Mouse (Mus musculus) neural tube, embryonic 14.5 days (tissue): Measurements from ENCODE around the gene Gpr18. TPM values are rescaled to one million over a fixed set of nuclear protein-coding genes. Genes with fewer than 3 reads are reported as not detected.

Experiments
- ATAC-seq: fragments of 200-750 bp; cut with Nextera tagmentation; 2 replicates; pipeline ENCODE4 v1.8.0; 2017; ENCODE audit warnings: low read depth, mild to moderate bottlenecking, moderate TSS enrichment, moderate library complexity
- H3K27ac ChIP-seq: fragments of 300-500 bp; sonication (generic); 2 replicates; pipeline ENCODE4 v1.5.1; 2014; ENCODE audit warnings: low read depth, mild to moderate bottlenecking, control low read depth, low read length, moderate library complexity, mixed read lengths
- H3K27me3 ChIP-seq: fragments of 300-500 bp; sonication (generic); 2 replicates; pipeline ENCODE4 v1.6.1; 2014; ENCODE audit warnings: low read length; ENCODE audit not compliant: control insufficient read depth, insufficient read depth
- H3K36me3 ChIP-seq: fragments of 300-500 bp; sonication (generic); 2 replicates; pipeline ENCODE4 v1.6.1; 2014; ENCODE audit warnings: low read length, mixed read lengths; ENCODE audit not compliant: control insufficient read depth, insufficient read depth
- H3K4me1 ChIP-seq: fragments of 300-500 bp; sonication (generic); 2 replicates; pipeline ENCODE4 v1.6.1; 2014; ENCODE audit warnings: low read length; ENCODE audit not compliant: control insufficient read depth, insufficient read depth
- H3K4me2 ChIP-seq: fragments of 300-500 bp; sonication (generic); 2 replicates; pipeline ENCODE4 v1.6.1; 2014; ENCODE audit warnings: mild to moderate bottlenecking, low read depth, low read length, control low read depth
- H3K4me3 ChIP-seq: fragments of 300-500 bp; sonication (generic); 2 replicates; pipeline ENCODE4 v1.5.1; 2014; ENCODE audit warnings: low read depth, low read length, control low read depth, mixed read lengths
- H3K9ac ChIP-seq: fragments of 300-500 bp; sonication (generic); replicated peaks from 2 replicates; pipeline ENCODE4 v1.6.1; 2014; ENCODE audit warnings: low read depth, mild to moderate bottlenecking, control low read depth, low read length, mixed read lengths
- H3K9me3 ChIP-seq: fragments of 300-500 bp; sonication (generic); 2 replicates; pipeline ENCODE4 v1.6.1; 2016; ENCODE audit warnings: low read length; ENCODE audit not compliant: control insufficient read depth
- WGBS: fragments of 180-500 bp; shearing (Covaris S2); extraction: QIAGEN DNeasy Blood & Tissue Kit; methylation state at CpG from one replicate; pipeline ENCODE4 v1.1.7; 2014; 5-methylcytosine and 5-hydroxymethylcytosine counted together
- polyA plus RNA-seq: library from polyadenylated mRNA; unstranded; fragments of >200 nt; fragmentation: Nextera tagmentation; extraction: Ambion mirVana; gene quantifications from 2 replicates; pipeline ENCODE4 v1.2.1, GENCODE M21; 2014

Gpr18 gene
- 0.54 TPM in 1 of 2 replicates, not detected in the other for polyA plus RNA-seq

DNA sequence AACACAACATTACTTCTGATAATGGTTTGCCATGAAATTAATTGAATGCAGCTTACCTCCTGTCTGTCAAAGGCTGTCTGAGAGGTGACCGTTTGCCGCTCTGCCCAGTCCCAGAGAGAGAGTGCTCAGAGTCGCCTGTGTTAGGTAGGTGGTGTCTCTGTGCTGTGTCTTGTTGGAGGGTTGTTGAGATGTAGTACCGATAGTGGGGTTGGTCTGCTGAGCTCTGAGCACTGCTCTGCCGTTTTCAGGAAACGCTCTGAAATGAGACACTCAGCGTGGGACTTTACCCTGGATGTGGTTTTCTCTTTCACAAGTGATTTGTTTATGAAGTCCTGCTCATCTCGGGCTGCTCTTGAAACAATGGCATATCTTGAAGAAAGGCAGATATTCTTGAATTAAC is at the start of gene Gpr18:
Gene Gpr18 (minus strand): TSS at position 161 of the 400 bp plus-strand sequence.
- no peak for ATAC-seq
- H3K27me3 ChIP-seq: no peaks in the 10 kb centered on the region
- H3K4me3 ChIP-seq: no peak within 1 kb of the TSS
- no peaks in the 10 kb centered on the region for H3K9me3 ChIP-seq
- 86% methylated on average over 8 of the region's 8 CpGs for WGBS
- H3K27ac ChIP-seq: no peak within 1 kb of the TSS
- H3K9ac ChIP-seq: no peak within 1 kb of the TSS
- peaks cover 4% of the 10 kb centered on the region; the same call in 1 of the 2 replicates for H3K36me3 ChIP-seq
- H3K4me2 ChIP-seq: no peak within 1 kb of the TSS
- no peaks in the 10 kb centered on the region for H3K4me1 ChIP-seq

DNA sequence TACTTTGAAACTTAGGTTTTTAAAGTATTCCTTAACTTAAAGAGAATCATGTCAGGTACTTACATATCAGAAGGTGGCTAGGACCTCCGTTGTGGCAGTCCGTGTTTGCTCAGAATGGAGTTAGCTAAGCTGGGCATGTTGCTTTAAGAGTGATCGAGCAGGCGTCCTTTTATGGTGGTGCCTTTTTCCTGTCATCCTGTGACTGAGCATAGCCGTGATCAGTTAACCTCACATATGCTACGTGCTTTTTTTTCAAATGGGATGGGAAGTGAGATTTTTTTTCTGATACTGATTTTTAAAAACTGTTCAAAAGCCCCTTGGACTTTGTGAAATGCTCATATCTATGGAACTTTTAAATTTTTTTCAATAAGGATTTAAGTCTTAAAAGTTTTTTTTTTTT is 49.4 kb upstream of the Gpr18 start, which contains the start of gene Gpr183:
Gene Gpr183 (minus strand): TSS at position 206 of the 400 bp plus-strand sequence.
- Histone ChIP-seq H3K27ac (no peak within 1 kb of the TSS), H3K9me3 (no peaks in the 10 kb centered on the region), H3K4me1 (no peaks in the 10 kb centered on the region), H3K27me3 (no peaks in the 10 kb centered on the region), H3K36me3 (no peaks in the 10 kb centered on the region), H3K9ac (no peak within 1 kb of the TSS), H3K4me3 (no peak within 1 kb of the TSS), H3K4me2 (no peak within 1 kb of the TSS)
- ATAC-seq: no peak
- 52% methylated on average over 6 of the region's 6 CpGs for WGBS

DNA sequence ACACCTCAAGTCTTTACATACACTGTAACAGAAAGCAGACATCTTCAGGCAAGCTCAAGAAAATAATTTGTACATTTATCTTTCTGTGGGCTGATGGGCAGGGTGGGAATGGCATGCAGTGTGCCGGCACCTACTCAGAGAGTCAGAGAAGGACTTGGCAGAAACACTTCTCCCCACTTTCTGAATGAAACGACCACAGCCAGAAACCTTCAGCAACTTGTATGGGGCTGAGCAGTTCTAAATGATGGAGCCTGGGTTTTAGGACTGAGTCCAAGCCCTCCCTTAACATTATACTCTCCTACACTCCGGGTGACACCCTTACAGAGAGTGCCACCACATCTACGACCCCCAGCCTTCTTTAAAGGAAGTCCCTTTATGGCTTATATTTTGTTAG is 48.4 kb upstream of the Gpr18 start:
- no peaks in the 10 kb centered on the region for H3K9me3 ChIP-seq
- H3K27ac ChIP-seq: no peak overlapping the region
- H3K4me3 ChIP-seq: no peak overlapping the region
- no peak for ATAC-seq
- H3K4me1 ChIP-seq: no peaks in the 10 kb centered on the region
- H3K9ac ChIP-seq: no peak overlapping the region
- no peaks in the 10 kb centered on the region for H3K36me3 ChIP-seq
- 60% methylated on average over 4 of the region's 4 CpGs for WGBS
- H3K4me2 ChIP-seq: no peak overlapping the region
- H3K27me3 ChIP-seq: no peaks in the 10 kb centered on the region

DNA sequence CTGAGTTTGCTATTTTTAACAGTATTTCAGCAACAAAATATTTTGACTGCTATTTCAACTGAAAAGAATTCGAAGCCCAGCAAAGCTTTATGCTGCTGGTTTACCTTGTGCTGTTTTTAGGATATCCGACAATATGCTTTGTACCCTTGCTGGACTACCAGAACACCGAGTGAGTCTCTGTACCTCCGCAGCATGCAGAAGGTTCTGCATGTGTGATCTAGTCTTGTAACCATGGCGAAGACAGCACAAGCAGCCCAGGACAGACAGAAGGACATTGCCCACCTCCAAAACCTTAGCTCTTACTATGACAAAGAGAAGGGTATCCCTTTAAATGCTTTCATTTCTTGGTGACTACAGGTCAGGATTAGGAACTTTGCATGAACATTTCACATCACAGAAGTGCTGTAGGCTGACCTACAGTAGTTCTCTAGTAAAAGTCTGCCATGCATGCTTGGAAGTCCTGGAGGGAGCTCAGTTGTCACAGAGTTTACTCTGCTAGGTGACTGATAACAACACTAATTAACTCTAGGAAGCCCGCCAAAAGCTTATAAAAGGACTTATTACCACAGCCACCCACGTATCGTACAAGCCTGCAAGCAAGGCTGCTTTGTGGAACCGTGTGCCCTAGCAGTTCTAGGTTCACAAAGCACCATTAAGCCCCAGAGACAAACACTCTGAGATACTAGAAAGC is 47.8 kb upstream of the Gpr18 start:
- Histone ChIP-seq H3K36me3 (no peaks in the 10 kb centered on the region), H3K9me3 (no peaks in the 10 kb centered on the region), H3K4me3 (no peak overlapping the region), H3K9ac (no peak overlapping the region), H3K4me1 (no peaks in the 10 kb centered on the region), H3K27ac (no peak overlapping the region), H3K4me2 (no peak overlapping the region), H3K27me3 (no peaks in the 10 kb centered on the region)
- no peak for ATAC-seq
- WGBS: 62% methylated on average over 9 of the region's 9 CpGs

GRCm38 (mm10) chr14:121962128-121962890 is 46.7 kb upstream of the Gpr18 start:
- WGBS: 78% methylated on average over 14 of the region's 14 CpGs
- Histone ChIP-seq H3K36me3 (no peaks in the 10 kb centered on the region), H3K9ac (no peak overlapping the region), H3K4me1 (no peaks in the 10 kb centered on the region), H3K27ac (no peak overlapping the region), H3K4me2 (no peak overlapping the region), H3K4me3 (no peak overlapping the region), H3K9me3 (no peaks in the 10 kb centered on the region), H3K27me3 (no peaks in the 10 kb centered on the region)
- no peak for ATAC-seq

- 84% methylated on average over 12 of the region's 12 CpGs for WGBS
- peak; percentile 31; the same call in 1 of the 2 replicates for ATAC-seq
These were observed 46.0 kb upstream of the Gpr18 start for GRCm38 (mm10) chr14:121961496-121962127.

GRCm38 (mm10) chr14:121960997-121961396 is 45.4 kb upstream of the Gpr18 start:
- 74% methylated on average over 6 of the region's 6 CpGs for WGBS
- H3K27ac ChIP-seq: no peak overlapping the region
- no peaks in the 10 kb centered on the region for H3K9me3 ChIP-seq
- H3K9ac ChIP-seq: no peak overlapping the region
- no peaks in the 10 kb centered on the region for H3K36me3 ChIP-seq
- no peaks in the 10 kb centered on the region for H3K4me1 ChIP-seq
- H3K4me3 ChIP-seq: no peak overlapping the region
- H3K4me2 ChIP-seq: no peak overlapping the region
- no peaks in the 10 kb centered on the region for H3K27me3 ChIP-seq
- no peak for ATAC-seq

More at GRCm38 (mm10) chr14:121961496-121962127, 46.0 kb upstream of the Gpr18 start:
- Histone ChIP-seq H3K9me3 (no peaks in the 10 kb centered on the region), H3K27ac (no peak overlapping the region), H3K4me1 (no peaks in the 10 kb centered on the region), H3K4me3 (no peak overlapping the region), H3K27me3 (no peaks in the 10 kb centered on the region), H3K36me3 (no peaks in the 10 kb centered on the region), H3K4me2 (no peak overlapping the region), H3K9ac (no peak overlapping the region)

DNA sequence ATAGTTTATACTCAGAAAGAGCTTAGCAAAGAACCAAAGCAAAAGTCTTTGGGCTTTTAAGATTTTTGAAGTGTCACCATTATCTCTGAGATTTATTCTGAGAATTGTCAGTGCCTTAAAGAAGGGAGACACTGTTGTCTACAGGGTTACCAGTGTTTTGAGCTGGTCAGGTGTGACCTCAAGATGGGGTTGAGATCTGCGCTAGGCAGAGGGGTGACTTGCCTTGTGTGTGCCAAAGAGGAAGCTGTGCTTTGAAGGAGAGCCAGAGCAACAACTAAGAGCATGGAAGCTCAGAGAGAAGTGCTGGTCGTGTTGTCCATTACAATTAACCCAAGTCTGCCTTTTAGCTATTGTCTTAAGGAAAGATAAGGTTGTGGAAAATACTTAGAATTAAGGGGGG is 45.0 kb upstream of the Gpr18 start:
- Histone ChIP-seq H3K36me3 (no peaks in the 10 kb centered on the region), H3K4me2 (no peak overlapping the region), H3K4me1 (no peaks in the 10 kb centered on the region), H3K4me3 (no peak overlapping the region), H3K27me3 (no peaks in the 10 kb centered on the region), H3K9ac (no peak overlapping the region), H3K27ac (no peak overlapping the region), H3K9me3 (no peaks in the 10 kb centered on the region)
- no peak for ATAC-seq
- WGBS: 87% methylated on average over 2 of the region's 2 CpGs

GRCm38 (mm10) chr14:121960031-121960430 is 44.5 kb upstream of the Gpr18 start:
- no peaks in the 10 kb centered on the region for H3K9me3 ChIP-seq
- no peak overlapping the region for H3K4me2 ChIP-seq
- no peak for ATAC-seq
- H3K27me3 ChIP-seq: no peaks in the 10 kb centered on the region
- H3K4me1 ChIP-seq: no peaks in the 10 kb centered on the region
- H3K27ac ChIP-seq: no peak overlapping the region
- no peaks in the 10 kb centered on the region for H3K36me3 ChIP-seq
- no peak overlapping the region for H3K4me3 ChIP-seq
- WGBS: 92% methylated on average over 4 of the region's 4 CpGs
- no peak overlapping the region for H3K9ac ChIP-seq
